Mouse (Mus musculus) stomach, postnatal 0 days (tissue): ENCODE results near the gene Pdcd1. TPM values are rescaled to one million over a fixed set of nuclear protein-coding genes. Genes with fewer than 3 reads are reported as not detected.

Experiments
- ATAC-seq: fragments of 200-750 bp; cut with Nextera tagmentation; 2 replicates; pipeline ENCODE4 v1.8.0; 2017; ENCODE audit not compliant: low FRiP score, low TSS enrichment
- DNase-seq: peaks from one replicate; pipeline ENCODE4 v3.0.0-alpha.2; 2016; ENCODE audit warnings: low spot score
- H3K27ac ChIP-seq: fragments of 300-500 bp; sonication (generic); replicated peaks from 2 replicates; pipeline ENCODE4 v1.5.1; 2014; ENCODE audit warnings: mild to moderate bottlenecking, control low read depth
- H3K27me3 ChIP-seq: fragments of 300-500 bp; sonication (generic); 2 replicates; pipeline ENCODE4 v1.6.1; 2014; ENCODE audit warnings: low read length; ENCODE audit not compliant: control insufficient read depth, insufficient read depth
- H3K36me3 ChIP-seq: fragments of 300-500 bp; sonication (generic); 2 replicates; pipeline ENCODE4 v1.6.1; 2014; ENCODE audit warnings: low read length, mixed read lengths; ENCODE audit not compliant: control insufficient read depth, insufficient read depth
- H3K4me1 ChIP-seq: fragments of 300-500 bp; sonication (generic); replicated peaks from 2 replicates; pipeline ENCODE4 v1.6.1; 2014; ENCODE audit warnings: antibody characterized with exemption; ENCODE audit not compliant: control insufficient read depth, insufficient read depth
- H3K4me2 ChIP-seq: fragments of 300-500 bp; sonication (generic); replicated peaks from 2 replicates; pipeline ENCODE4 v1.6.1; 2014; ENCODE audit warnings: low read depth, mild to moderate bottlenecking, control low read depth, moderate library complexity
- H3K4me3 ChIP-seq: fragments of 300-500 bp; sonication (generic); 2 replicates; pipeline ENCODE4 v1.5.1; 2014; ENCODE audit warnings: low read depth, low read length, control low read depth
- H3K9ac ChIP-seq: fragments of 300-500 bp; sonication (generic); 2 replicates; pipeline ENCODE4 v1.6.1; 2014; ENCODE audit warnings: mild to moderate bottlenecking, low read length, control low read depth, mixed read lengths
- H3K9me3 ChIP-seq: fragments of 300-500 bp; sonication (generic); 2 replicates; pipeline ENCODE4 v1.6.1; 2016; ENCODE audit warnings: low read length; ENCODE audit not compliant: control insufficient read depth
- CTCF ChIP-seq: IDR thresholded peaks from 2 replicates; pipeline ENCODE4 v1.5.1; 2016; ENCODE audit warnings: antibody characterized with exemption, low read depth, mild to moderate bottlenecking, moderate library complexity
- EP300 ChIP-seq: optimal IDR thresholded peaks from 2 replicates; pipeline ENCODE3; 2016; ENCODE audit warnings: antibody characterized with exemption
- WGBS: fragments of 180-500 bp; shearing (Covaris S2); extraction: QIAGEN DNeasy Blood & Tissue Kit; methylation state at CpG from one replicate; pipeline ENCODE4 v1.1.7; 2014; 5-methylcytosine and 5-hydroxymethylcytosine counted together
- polyA plus RNA-seq: library from polyadenylated mRNA; unstranded; fragments of >200 nt; fragmentation: Nextera tagmentation; extraction: Ambion mirVana; gene quantifications from 2 replicates; pipeline ENCODE4 v1.2.1, GENCODE M21; 2015

The Pdcd1 gene
- polyA plus RNA-seq, 1 experiment from 2014 or later, result not detected

DNA sequence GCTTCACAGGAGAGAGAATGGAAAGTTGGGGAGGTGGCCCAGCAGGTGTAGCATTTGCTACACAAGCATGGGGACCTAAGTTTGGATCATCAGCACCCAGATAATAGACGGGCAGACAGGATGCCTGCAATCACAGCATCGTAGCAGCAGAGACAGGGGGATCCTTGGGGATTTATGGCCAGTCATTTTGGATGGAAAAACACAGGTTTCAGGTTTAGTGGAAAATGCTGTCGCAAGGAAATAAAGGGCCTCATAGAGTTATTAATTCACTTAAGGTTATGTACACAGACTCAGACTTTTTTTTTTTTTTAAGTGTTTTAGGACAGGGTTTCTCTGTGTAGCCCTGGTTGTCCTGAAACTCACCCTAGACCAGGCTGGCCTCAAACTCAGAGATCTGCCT lies 6.8 kb downstream of the Pdcd1 start:
- H3K36me3 ChIP-seq, result no peaks in the 10 kb centered on the region
- ATAC-seq (no peak), DNase-seq (no peak)
- H3K27me3 ChIP-seq, result no peaks in the 10 kb centered on the region
- TF ChIP-seq CTCF (no peak), EP300 (no peak)
- H3K4me1 ChIP-seq, result no peaks in the 10 kb centered on the region
- H3K9me3 ChIP-seq, result no peaks in the 10 kb centered on the region
- no peak overlapping the region for H3K4me3 ChIP-seq
- no peak overlapping the region for H3K27ac ChIP-seq
- H3K4me2 ChIP-seq, result no peak overlapping the region
- no peak overlapping the region for H3K9ac ChIP-seq
- WGBS, result 64% methylated on average over 3 of the region's 3 CpGs

DNA sequence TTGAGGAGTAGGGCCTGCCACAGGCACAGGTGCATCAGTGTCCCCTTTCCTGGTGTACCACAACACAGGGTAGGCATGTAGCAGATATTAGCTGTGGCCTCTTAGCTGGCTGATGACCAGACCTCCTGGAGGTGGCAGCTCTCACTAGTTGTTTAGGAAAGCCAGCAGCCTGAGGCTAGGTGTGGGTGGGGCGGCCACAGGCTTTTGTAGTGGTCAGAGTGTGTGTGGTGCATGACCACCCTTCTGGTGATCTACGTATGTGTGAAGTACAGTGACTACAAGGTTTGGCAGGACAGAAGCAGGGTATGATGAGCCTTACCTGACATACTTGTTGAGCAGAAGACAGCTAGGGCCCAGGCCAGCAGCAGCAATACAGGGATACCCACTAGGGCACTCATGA lies 12.0 kb downstream of the Pdcd1 start:
- Histone ChIP-seq H3K9me3 (no peaks in the 10 kb centered on the region), H3K27ac (no peak overlapping the region), H3K4me3 (no peak overlapping the region), H3K9ac (no peak overlapping the region), H3K36me3 (no peaks in the 10 kb centered on the region), H3K4me2 (no peak overlapping the region), H3K27me3 (no peaks in the 10 kb centered on the region), H3K4me1 (no peaks in the 10 kb centered on the region)
- no peak for ATAC-seq
- 95% methylated on average over 2 of the region's 2 CpGs for WGBS
- TF ChIP-seq CTCF (no peak), EP300 (no peak)
- no peak for DNase-seq

DNA sequence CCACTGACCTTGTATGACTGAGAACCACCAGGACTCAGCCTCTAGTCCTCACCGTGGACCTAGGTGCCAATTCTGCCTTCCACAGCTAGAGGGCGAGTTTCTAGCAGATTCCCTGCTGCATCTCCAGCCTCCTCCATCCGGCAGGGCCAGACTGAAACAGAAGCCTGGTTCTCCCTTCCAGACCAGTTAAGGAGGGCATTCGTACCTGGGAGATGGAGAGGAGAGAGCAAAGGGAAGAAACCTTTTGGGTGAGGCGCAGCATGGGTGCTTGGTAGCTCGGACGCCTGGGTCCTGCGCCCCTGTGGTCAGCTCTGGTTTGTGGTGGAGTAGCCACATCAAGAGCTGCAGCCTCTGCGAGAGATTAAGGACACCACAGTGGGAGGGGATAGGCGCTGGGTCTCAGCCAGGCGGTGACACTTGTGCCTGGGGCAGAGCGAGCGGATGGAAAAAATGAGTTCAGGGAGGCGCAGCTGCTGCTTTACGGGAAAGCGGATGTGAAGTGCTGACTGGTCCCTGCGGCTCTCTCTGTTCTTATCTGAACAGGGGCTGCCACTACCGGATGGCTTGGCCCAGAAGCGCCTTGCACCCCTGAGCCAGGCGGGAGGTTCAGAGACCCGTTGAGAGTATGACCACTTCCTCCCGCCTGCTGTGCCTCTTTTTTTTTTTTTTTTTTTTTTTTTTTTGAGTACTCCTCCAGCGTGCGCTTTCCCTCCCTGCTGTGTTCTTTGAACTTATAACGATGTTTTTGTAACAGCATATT lies 17.2 kb downstream of the Pdcd1 start:
- H3K4me1 ChIP-seq, result no peaks in the 10 kb centered on the region
- no peaks in the 10 kb centered on the region for H3K9me3 ChIP-seq
- no peaks in the 10 kb centered on the region for H3K27me3 ChIP-seq
- H3K27ac ChIP-seq, result peak overlapping the region; percentile 2; the same call in 1 of the 2 replicates
- H3K36me3 ChIP-seq, result no peaks in the 10 kb centered on the region
- H3K4me2 ChIP-seq, result peak overlapping the region; percentile 52
- ATAC-seq (peak; percentile 88), DNase-seq (peak; percentile 79)
- H3K4me3 ChIP-seq, result peak overlapping the region; percentile 27
- WGBS, result under 1% methylated on average over 25 of the region's 25 CpGs
- peak overlapping the region; percentile 2; the same call in 1 of the 2 replicates for H3K9ac ChIP-seq
- TF ChIP-seq CTCF, result peak; percentile 89
- no peak for TF ChIP-seq EP300

DNA sequence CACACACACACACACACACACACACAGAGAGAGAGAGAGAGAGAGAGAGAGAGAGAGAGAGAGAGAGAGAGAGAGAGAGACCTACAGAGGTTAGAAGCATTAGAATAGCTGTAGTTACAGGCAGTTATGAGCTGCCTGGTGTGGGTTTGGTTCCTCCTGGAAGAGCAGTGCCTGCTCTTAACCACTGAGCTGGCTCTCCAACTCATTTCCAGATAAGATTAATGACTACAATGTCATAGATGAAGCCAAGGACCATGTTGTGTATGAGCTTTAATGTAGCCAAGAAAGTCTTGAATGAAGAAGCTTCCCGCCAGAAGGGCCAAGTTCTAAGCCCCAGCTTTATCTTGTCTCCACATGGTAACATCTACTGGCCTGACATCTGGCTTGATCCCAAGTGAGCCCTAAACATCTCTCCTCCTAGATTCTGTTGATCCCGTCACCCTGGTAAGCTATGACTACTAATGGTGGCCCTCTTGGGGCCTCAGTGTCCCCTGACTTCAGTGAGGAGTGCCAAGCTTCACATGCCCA lies 19.2 kb downstream of the Pdcd1 start:
- WGBS, result 69% methylated on average over 2 of the region's 2 CpGs
- no peak overlapping the region for H3K27ac ChIP-seq
- no peak overlapping the region for H3K9ac ChIP-seq
- no peaks in the 10 kb centered on the region for H3K9me3 ChIP-seq
- no peaks in the 10 kb centered on the region for H3K36me3 ChIP-seq
- ATAC-seq, result no peak
- no peaks in the 10 kb centered on the region for H3K4me1 ChIP-seq
- no peak overlapping the region for H3K4me3 ChIP-seq
- TF ChIP-seq EP300 (no peak), CTCF (no peak)
- no peak overlapping the region for H3K4me2 ChIP-seq
- H3K27me3 ChIP-seq, result no peaks in the 10 kb centered on the region
- DNase-seq, result no peak

DNA sequence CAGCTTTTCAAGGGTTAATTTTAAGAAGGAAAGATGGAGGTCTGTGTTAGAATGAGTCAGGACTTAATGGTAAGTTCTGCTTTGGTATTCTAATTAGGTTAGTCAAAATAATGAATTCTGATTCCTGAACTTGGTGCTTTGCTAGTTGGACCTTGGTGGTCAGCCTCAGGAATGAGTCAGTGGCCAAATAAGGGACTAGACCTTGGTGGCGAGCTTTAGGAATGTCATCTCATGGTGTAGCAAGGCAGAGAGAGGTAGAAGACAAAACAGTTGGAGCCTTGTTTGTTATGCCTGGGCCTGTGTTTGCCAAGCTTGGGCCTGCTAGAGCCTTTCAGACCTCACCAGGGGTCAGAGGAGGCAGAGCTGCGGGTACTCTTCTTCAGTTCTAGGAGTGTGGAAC lies 23.6 kb downstream of the Pdcd1 start:
- TF ChIP-seq CTCF, result no peak
- no peak for TF ChIP-seq EP300
- H3K9ac ChIP-seq, result no peak overlapping the region
- no peaks in the 10 kb centered on the region for H3K36me3 ChIP-seq
- no peak for ATAC-seq
- H3K4me2 ChIP-seq, result no peak overlapping the region
- no peak overlapping the region for H3K4me3 ChIP-seq
- H3K9me3 ChIP-seq, result no peaks in the 10 kb centered on the region
- no peak for DNase-seq
- H3K27me3 ChIP-seq, result no peaks in the 10 kb centered on the region
- no peaks in the 10 kb centered on the region for H3K4me1 ChIP-seq
- WGBS, result 86% methylated on average over 2 of the region's 2 CpGs
- H3K27ac ChIP-seq, result no peak overlapping the region

DNA sequence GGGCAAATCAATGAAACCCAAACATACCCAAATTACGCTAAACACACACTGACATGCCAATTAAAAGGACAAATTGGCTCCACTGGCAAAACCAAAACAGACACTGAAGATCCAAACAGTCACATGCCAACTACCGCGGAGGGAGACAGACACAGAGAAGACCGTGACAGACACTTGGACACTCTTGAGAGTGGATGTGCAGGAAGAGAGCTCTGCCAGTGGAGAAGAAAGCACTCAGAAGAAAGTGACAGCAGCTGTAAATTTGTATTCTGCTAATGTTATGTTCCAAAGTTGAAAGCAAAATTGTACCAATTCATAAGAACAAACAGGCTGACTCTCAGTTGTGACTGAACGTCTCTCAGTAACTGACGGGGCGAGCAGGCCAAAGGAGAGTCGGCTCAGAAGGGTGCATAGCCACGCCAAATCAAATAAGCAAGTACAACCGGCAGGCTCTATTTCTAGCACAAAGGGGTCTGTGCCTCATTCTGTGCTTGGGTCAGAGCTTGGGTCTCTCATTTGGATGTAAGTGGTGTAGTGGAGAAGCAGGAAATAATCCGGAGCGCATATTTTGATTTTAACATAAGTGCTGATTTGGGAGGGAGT lies 24.7 kb downstream of the Pdcd1 start:
- no peak overlapping the region for H3K4me3 ChIP-seq
- H3K27ac ChIP-seq, result no peak overlapping the region
- no peak overlapping the region for H3K4me2 ChIP-seq
- 74% methylated on average over 12 of the region's 12 CpGs for WGBS
- no peaks in the 10 kb centered on the region for H3K9me3 ChIP-seq
- no peak for ATAC-seq
- no peaks in the 10 kb centered on the region for H3K27me3 ChIP-seq
- no peak for DNase-seq
- no peaks in the 10 kb centered on the region for H3K4me1 ChIP-seq
- TF ChIP-seq CTCF, result no peak
- TF ChIP-seq EP300, result no peak
- no peaks in the 10 kb centered on the region for H3K36me3 ChIP-seq
- H3K9ac ChIP-seq, result no peak overlapping the region
